Mouse (Mus musculus) C2C12 (cell line): ENCODE measurements around the gene Aqp1. TPM values are rescaled to one million over a fixed set of nuclear protein-coding genes. Genes with fewer than 3 reads are reported as not detected.

Experiments used
- H3K27me3 ChIP-seq: one replicate; pipeline ENCODE4 v1.6.1; 2011; ENCODE audit not compliant: control insufficient read depth, insufficient read depth, insufficient read length
- H3K36me3 ChIP-seq: one replicate; pipeline ENCODE4 v1.6.1; 2011; ENCODE audit not compliant: control insufficient read depth, insufficient read depth
- H3K4me3 ChIP-seq: one replicate; pipeline ENCODE4 v1.5.1; 2011; ENCODE audit warnings: mild to moderate bottlenecking, control low read depth; ENCODE audit not compliant: poor library complexity, insufficient read depth, severe bottlenecking
- H3K79me2 ChIP-seq: one replicate; pipeline ENCODE4 v1.6.1; 2011; ENCODE audit not compliant: control insufficient read depth, insufficient read depth
- H3K79me3 ChIP-seq: one replicate; pipeline ENCODE4 v1.6.1; 2011; ENCODE audit warnings: low read depth, control low read depth
- H3ac ChIP-seq: one replicate; pipeline ENCODE3; 2011; ENCODE audit warnings: low read depth; ENCODE audit not compliant: control insufficient read depth, insufficient read length
- CEBPB ChIP-seq: IDR thresholded peaks from one replicate; pipeline ENCODE4 v1.6.1; 2011; ENCODE audit warnings: low read depth, mild to moderate bottlenecking, control low read depth, moderate library complexity
- CTCF ChIP-seq: IDR thresholded peaks from one replicate; pipeline ENCODE4 v1.5.1; 2011; ENCODE audit not compliant: control insufficient read depth, insufficient read depth, insufficient read length
- FOSL1 ChIP-seq: IDR thresholded peaks from one replicate; pipeline ENCODE4 v1.8.0; 2011; ENCODE audit warnings: mild to moderate bottlenecking, low read length; ENCODE audit not compliant: poor library complexity, insufficient read depth, severe bottlenecking
- MAX ChIP-seq: IDR thresholded peaks from one replicate; pipeline ENCODE4 v1.6.1; 2011; ENCODE audit warnings: mild to moderate bottlenecking, control low read depth
- MYOD1 ChIP-seq: IDR thresholded peaks from one replicate; pipeline ENCODE4 v1.6.1; 2011; ENCODE audit warnings: low read depth; ENCODE audit not compliant: control insufficient read depth, insufficient read length
- MYOG ChIP-seq: IDR thresholded peaks from one replicate; pipeline ENCODE4 v1.6.1; 2011; ENCODE audit not compliant: control insufficient read depth, insufficient read length; ENCODE audit errors: extremely low read depth
- USF1 ChIP-seq: IDR thresholded peaks from one replicate; pipeline ENCODE4 v1.6.1; 2011; ENCODE audit warnings: low read depth, mild to moderate bottlenecking, control low read depth, moderate library complexity
- polyA plus RNA-seq: library from polyadenylated mRNA; unstranded; fragments of >200 nt; fragmentation: generic; extraction: Trizol; gene quantifications from one replicate; pipeline ENCODE4 v1.2.1, GENCODE M21; 2012; ENCODE audit warnings: missing spikeins

Aqp1 gene
- polyA plus RNA-seq, 1 experiment = 206 TPM

GRCm38 (mm10) chr6:55356017-55356703 lies 19.9 kb downstream of the Aqp1 start:
- TF ChIP-seq MYOG = no peak
- TF ChIP-seq CEBPB = no peak
- no peak for TF ChIP-seq CTCF
- TF ChIP-seq FOSL1 = no peak
- TF ChIP-seq MAX = no peak
- TF ChIP-seq USF1 = no peak
- TF ChIP-seq MYOD1 = no peak
- Histone ChIP-seq H3K4me3 (no peak overlapping the region), H3K36me3 (no peaks in the 10 kb centered on the region), H3K79me2 (no peaks in the 10 kb centered on the region), H3K27me3 (no peaks in the 10 kb centered on the region), H3K79me3 (no peaks in the 10 kb centered on the region), H3ac (no peak overlapping the region)

GRCm38 (mm10) chr6:55356976-55357635 lies 20.9 kb downstream of the Aqp1 start:
- Histone ChIP-seq H3K79me3 (no peaks in the 10 kb centered on the region), H3ac (no peak overlapping the region), H3K4me3 (no peak overlapping the region), H3K79me2 (no peaks in the 10 kb centered on the region), H3K27me3 (no peaks in the 10 kb centered on the region), H3K36me3 (no peaks in the 10 kb centered on the region)
- TF ChIP-seq FOSL1 (no peak), CTCF (no peak), MYOG (no peak), USF1 (no peak), CEBPB (no peak)

GRCm38 (mm10) chr6:55357636-55358031 lies 21.4 kb downstream of the Aqp1 start:
- no peaks in the 10 kb centered on the region for H3K36me3 ChIP-seq
- H3K4me3 ChIP-seq = no peak overlapping the region
- H3ac ChIP-seq = no peak overlapping the region
- H3K27me3 ChIP-seq = no peaks in the 10 kb centered on the region
- no peaks in the 10 kb centered on the region for H3K79me2 ChIP-seq
- H3K79me3 ChIP-seq = no peaks in the 10 kb centered on the region
- TF ChIP-seq MYOD1 (no peak), MYOG (no peak), MAX (no peak), CEBPB (no peak), FOSL1 (no peak), CTCF (no peak), USF1 (no peak)

GRCm38 (mm10) chr6:55358731-55359143 lies 22.5 kb downstream of the Aqp1 start:
- H3K4me3 ChIP-seq = no peak overlapping the region
- TF ChIP-seq USF1 = no peak
- no peak for TF ChIP-seq CTCF
- no peak for TF ChIP-seq MYOG
- TF ChIP-seq MYOD1 = no peak
- TF ChIP-seq MAX = no peak
- no peak for TF ChIP-seq CEBPB
- no peak for TF ChIP-seq FOSL1
- H3K79me2 ChIP-seq = no peaks in the 10 kb centered on the region
- H3K27me3 ChIP-seq = no peaks in the 10 kb centered on the region
- no peaks in the 10 kb centered on the region for H3K79me3 ChIP-seq
- no peaks in the 10 kb centered on the region for H3K36me3 ChIP-seq
- no peak overlapping the region for H3ac ChIP-seq

- Histone ChIP-seq H3ac (no peak overlapping the region), H3K36me3 (no peaks in the 10 kb centered on the region), H3K79me2 (no peaks in the 10 kb centered on the region), H3K27me3 (no peaks in the 10 kb centered on the region), H3K4me3 (no peak overlapping the region), H3K79me3 (no peaks in the 10 kb centered on the region)
- TF ChIP-seq MYOD1 (no peak), CEBPB (no peak), MAX (no peak), FOSL1 (no peak), CTCF (no peak), MYOG (no peak), USF1 (no peak)
These were observed 26.4 kb downstream of the Aqp1 start for GRCm38 (mm10) chr6:55362663-55363062.

GRCm38 (mm10) chr6:55367126-55367525 lies 30.9 kb downstream of the Aqp1 start:
- no peak for TF ChIP-seq USF1
- no peak for TF ChIP-seq MYOD1
- no peak for TF ChIP-seq CTCF
- no peak for TF ChIP-seq FOSL1
- TF ChIP-seq MYOG = no peak
- no peak for TF ChIP-seq CEBPB
- TF ChIP-seq MAX = no peak
- H3K4me3 ChIP-seq = no peak overlapping the region
- H3K79me3 ChIP-seq = no peaks in the 10 kb centered on the region
- H3K27me3 ChIP-seq = no peaks in the 10 kb centered on the region
- H3ac ChIP-seq = no peak overlapping the region
- H3K79me2 ChIP-seq = no peaks in the 10 kb centered on the region
- no peaks in the 10 kb centered on the region for H3K36me3 ChIP-seq
